Mouse (Mus musculus) myocyte (in vitro differentiated cells): ENCODE results near the gene Nfyb.

Experiments used
- CEBPB ChIP-seq: IDR thresholded peaks from 2 replicates; pipeline ENCODE4 v1.6.1; 2011; ENCODE audit warnings: mild to moderate bottlenecking, moderate library complexity; ENCODE audit not compliant: poor library complexity, insufficient read depth, severe bottlenecking
- E2F4 ChIP-seq: IDR thresholded peaks from one replicate; pipeline ENCODE4 v1.6.1; 2011; ENCODE audit warnings: mild to moderate bottlenecking, control low read depth, moderate library complexity; ENCODE audit not compliant: insufficient read depth
- MAX ChIP-seq: IDR thresholded peaks from one replicate; pipeline ENCODE4 v1.6.1; 2011; ENCODE audit warnings: low read depth, mild to moderate bottlenecking, control low read depth
- MYOG ChIP-seq, 3 experiments: IDR thresholded peaks; one replicate each; pipeline ENCODE4 v1.6.1; 2011; ENCODE audit warnings: control low read depth in 2 of 3, low read depth in 2 of 3, mild to moderate bottlenecking in 2 of 3; ENCODE audit not compliant: insufficient read length in 2 of 3, control insufficient read depth in 1 of 3, insufficient read depth in 1 of 3
- POLR2A ChIP-seq: IDR thresholded peaks from one replicate; pipeline ENCODE4 v1.6.1; 2011; ENCODE audit warnings: low read depth, mild to moderate bottlenecking, control low read depth, moderate library complexity; ENCODE audit not compliant: insufficient read length
- POLR2AphosphoS2 ChIP-seq: IDR thresholded peaks from one replicate; pipeline ENCODE4 v1.6.1; 2011; ENCODE audit warnings: low read depth, control low read depth; ENCODE audit not compliant: insufficient read length
- REST ChIP-seq: IDR thresholded peaks from one replicate; pipeline ENCODE4 v1.6.1; 2011; ENCODE audit warnings: mild to moderate bottlenecking, control low read depth, moderate library complexity; ENCODE audit not compliant: insufficient read depth, insufficient read length
- SRF ChIP-seq: IDR thresholded peaks from one replicate; pipeline ENCODE4 v1.6.1; 2011; ENCODE audit warnings: low read depth; ENCODE audit not compliant: control insufficient read depth, insufficient read length
- TCF12 ChIP-seq: IDR thresholded peaks from one replicate; pipeline ENCODE4 v1.6.1; 2011; ENCODE audit warnings: mild to moderate bottlenecking, control low read depth; ENCODE audit not compliant: poor library complexity, insufficient read depth, severe bottlenecking
- USF1 ChIP-seq: IDR thresholded peaks from one replicate; pipeline ENCODE4 v1.6.1; 2011; ENCODE audit warnings: low read depth, mild to moderate bottlenecking, control low read depth, moderate library complexity

DNA sequence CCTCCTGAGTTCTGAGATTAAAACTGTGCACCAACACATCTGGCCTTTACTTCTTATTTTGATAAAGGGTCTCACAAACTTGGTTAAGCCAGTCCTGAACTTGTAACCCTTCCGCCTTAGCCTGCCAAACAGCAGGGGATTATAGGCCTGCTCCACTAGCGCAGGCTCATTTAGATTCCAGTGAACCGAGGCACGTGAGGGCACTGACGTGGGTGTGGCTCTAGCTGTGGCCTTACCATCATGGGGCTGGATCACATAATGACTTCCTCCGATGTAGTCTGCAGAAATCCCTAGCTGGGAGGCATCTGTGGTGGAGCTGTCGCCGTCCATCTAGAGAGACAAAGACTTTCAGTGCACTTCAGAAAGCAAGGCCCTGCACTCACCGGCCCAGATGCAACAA lies 7.5 kb downstream of the Nfyb start:
- TF ChIP-seq POLR2A (no peak), MAX (no peak), E2F4 (no peak), TCF12 (no peak), POLR2AphosphoS2 (no peak), MYOG (IDR thresholded peaks at IDR 0.05; ENCODE audit: control insufficient read depth in 1 of 3, insufficient read depth in 1 of 3, insufficient read length in 2 of 3, low read depth in 2 of 3) (no peak), CEBPB (no peak), SRF (no peak), USF1 (no peak), REST (no peak)
